ENCODE assay signal across 28 mouse cellular contexts in genomic region chr6:85478416-85478815, GRCm38 (mm10). TPM values are rescaled to one million over a fixed set of nuclear protein-coding genes. Genes with fewer than 3 reads are reported as not detected.
A peak's percentile ranks its signal among the peaks of the same experiment; 100 is the strongest.
DNase-seq lines count a peak whose midpoint lies in the region; TF ChIP-seq lines count a peak whose summit lies in the region.
"Had no signal": no experiment of that assay in that cellular context is flagged by ENCODE, and none has a peak within 500 bp of the region (broad histone marks: within the 10 kb centered on the region; RNA-seq: fewer than 3 reads in every experiment).

No protein-coding gene starts in this region.

- peak; percentile 6; the same call in 1 of the 2 replicates for TF ChIP-seq CTCF in cerebellum, adult 2 months (IDR thresholded peaks at IDR 0.05; ENCODE audit: borderline replicate concordance, insufficient read depth, low read depth, low read length)

- no peak for TF ChIP-seq POLR2A in cerebellum, adult 2 months (IDR thresholded peaks at IDR 0.05; ENCODE audit: borderline replicate concordance, insufficient read depth, low read length)

- no peak for DNase-seq in cerebellum, adult 2 months
- no peak for DNase-seq in cerebellum, adult 8-10 months
- peak; percentile 58 for DNase-seq in ES-CJ7 (ENCODE audit: low read depth, low spot score)
- peak; percentile 55 for DNase-seq in ZHBTc4 (ENCODE audit: low read depth, low spot score)
- DNase-seq in urinary bladder, postnatal 25 days (ENCODE audit: low spot score) = no peak
- no peak for DNase-seq in thymus, postnatal 4 days
- DNase-seq in thymus, postnatal 10 days (ENCODE audit: low spot score in 2 of 2) = no peak
- DNase-seq: adrenal gland, adult 8-10 months; adrenal gland, postnatal 25 days; cerebellum, adult 11-12 months; cerebellum, adult 9-11 months; cerebellum, postnatal 25 days; embryo, embryonic 11 days; gastrocnemius, postnatal 10 days; heart, adult 18-20 months had no signal

- no peak overlapping the region for H3K4me3 ChIP-seq in cerebellum, adult 2 months (replicated peaks; ENCODE audit: insufficient read depth, low read depth, low read length)
- H3K4me3 ChIP-seq: embryonic facial prominence, embryonic 10.5 days; embryonic facial prominence, embryonic 13.5 days; forebrain, embryonic 10.5 days; forebrain, embryonic 13.5 days; hindbrain, embryonic 12.5 days; hindbrain, embryonic 15.5 days had no signal

- WGBS in cerebellum, adult 2 months = 77% methylated on average over 14 of the region's 14 CpGs

- no peaks in the 10 kb centered on the region for H3K27me3 ChIP-seq in cerebellum, adult 2 months (ENCODE audit: control insufficient read depth, insufficient read depth, low read length)

- H3K27ac ChIP-seq in cerebellum, adult 2 months (ENCODE audit: insufficient read depth, low read length) = no peak overlapping the region
- H3K27ac ChIP-seq: embryonic facial prominence, embryonic 10.5 days; embryonic facial prominence, embryonic 13.5 days; forebrain, embryonic 10.5 days; forebrain, embryonic 13.5 days; hindbrain, embryonic 12.5 days; hindbrain, embryonic 15.5 days had no signal

- peaks cover 8% of the 10 kb centered on the region for H3K4me1 ChIP-seq in cerebellum, adult 2 months (ENCODE audit: control insufficient read depth, insufficient read depth, low read length)
- H3K4me1 ChIP-seq: forebrain, embryonic 13.5 days; hindbrain, embryonic 12.5 days; hindbrain, embryonic 15.5 days had no signal

RNA-seq across cellular contexts. Expression of gene Fbxo41, which starts 24.4 kb away (rescaled TPM):
- 32.9 and 33.8 TPM in 2 replicates for polyA plus RNA-seq in cerebellum, adult 2 months (2012; rRNA removed)
- polyA plus RNA-seq: G1E; heart, embryonic 14.5 days; heart, postnatal 0 days had no signal

RNA-seq across cellular contexts. Expression of gene Pradc1, which starts 26.6 kb away (rescaled TPM):
- polyA plus RNA-seq in cerebellum, adult 2 months (2012; rRNA removed) = 21.2 and 21.5 TPM in 2 replicates

RNA-seq across cellular contexts. Expression of gene Cct7, which starts 27.1 kb away (rescaled TPM):
- polyA plus RNA-seq in cerebellum, adult 2 months (2012; rRNA removed) = 207 TPM in 2 replicates

RNA-seq across cellular contexts. Expression of gene Egr4, which starts 35.0 kb away (rescaled TPM):
- 8.3 and 9.8 TPM in 2 replicates for polyA plus RNA-seq in cerebellum, adult 2 months (2012; rRNA removed)
- polyA plus RNA-seq: activated CD4-positive, CD25-positive, alpha-beta regulatory T cell, adult 4 months; embryonic facial prominence, embryonic 10.5 days; embryonic facial prominence, embryonic 13.5 days; forebrain, embryonic 10.5 days; forebrain, embryonic 13.5 days; G1E; heart, embryonic 14.5 days; heart, postnatal 0 days; hindbrain, embryonic 12.5 days; intestine, embryonic 14.5 days; intestine, postnatal 0 days; Patski had no signal

RNA-seq across cellular contexts. Expression of gene Smyd5, which starts 46.6 kb away (rescaled TPM):
- polyA plus RNA-seq in cerebellum, adult 2 months (2012; rRNA removed) = 35.3 and 38.8 TPM in 2 replicates

Comparison
In these comparisons a context has a peak if more than half of its experiments do, and no peak if none do; other contexts are left out.
1. DNase-seq: peak in ES-CJ7 (single experiment) and ZHBTc4 (single experiment); none in cerebellum, adult 2 months (0 of 2), cerebellum, adult 8-10 months (single experiment), urinary bladder, postnatal 25 days (single experiment), thymus, postnatal 4 days (single experiment) and thymus, postnatal 10 days (0 of 2).